Mouse (Mus musculus) embryonic facial prominence, embryonic 12.5 days (tissue): ENCODE results near the gene Dnajb11. TPM values are rescaled to one million over a fixed set of nuclear protein-coding genes. Genes with fewer than 3 reads are reported as not detected.
A peak's percentile ranks its signal among the peaks of the same experiment; 100 is the strongest.

Experiments
- ATAC-seq: fragments of 200-750 bp; cut with Nextera tagmentation; 2 replicates; pipeline ENCODE4 v1.8.0; 2017; ENCODE audit not compliant: insufficient number of reproducible peaks, insufficient read depth, low FRiP score, low TSS enrichment
- H3K27ac ChIP-seq: fragments of 300-500 bp; sonication (generic); 2 replicates; pipeline ENCODE4 v1.5.1; 2016; ENCODE audit warnings: mild to moderate bottlenecking
- H3K27me3 ChIP-seq: fragments of 300-500 bp; sonication (generic); 2 replicates; pipeline ENCODE4 v1.6.1; 2016; ENCODE audit warnings: mild to moderate bottlenecking, moderate library complexity
- H3K36me3 ChIP-seq: fragments of 300-500 bp; sonication (generic); 2 replicates; pipeline ENCODE4 v1.6.1; 2016; ENCODE audit warnings: mild to moderate bottlenecking
- H3K4me1 ChIP-seq: fragments of 300-500 bp; sonication (generic); 2 replicates; pipeline ENCODE4 v1.6.1; 2016
- H3K4me2 ChIP-seq: fragments of 300-500 bp; sonication (generic); replicated peaks from 2 replicates; pipeline ENCODE4 v1.6.1; 2016; ENCODE audit warnings: mild to moderate bottlenecking, moderate library complexity
- H3K4me3 ChIP-seq: fragments of 300-500 bp; sonication (generic); 2 replicates; pipeline ENCODE4 v1.5.1; 2016; ENCODE audit warnings: mild to moderate bottlenecking
- H3K9ac ChIP-seq: fragments of 300-500 bp; sonication (generic); 2 replicates; pipeline ENCODE4 v1.6.1; 2016; ENCODE audit warnings: mild to moderate bottlenecking, moderate library complexity
- H3K9me3 ChIP-seq: fragments of 300-500 bp; sonication (generic); 2 replicates; pipeline ENCODE4 v1.6.1; 2016; ENCODE audit warnings: mild to moderate bottlenecking, moderate library complexity
- WGBS: fragments of 180-500 bp; shearing (Covaris S2); methylation state at CpG from one replicate; pipeline ENCODE4 v1.1.7; 2016; 5-methylcytosine and 5-hydroxymethylcytosine counted together
- polyA plus RNA-seq: library from polyadenylated mRNA; unstranded; fragments of >200 nt; fragmentation: Nextera tagmentation; extraction: Ambion mirVana; gene quantifications from 2 replicates; pipeline ENCODE4 v1.2.1, GENCODE M21; 2016

Dnajb11 gene
- polyA plus RNA-seq, 1 experiment from 2014 or later, result 102 TPM

GRCm38 (mm10) chr16:22911986-22912385, 54.3 kb downstream of the Dnajb11 start:
- H3K9ac ChIP-seq, result no peak overlapping the region
- no peak overlapping the region for H3K4me2 ChIP-seq
- H3K27ac ChIP-seq, result no peak overlapping the region
- no peak for ATAC-seq
- WGBS, result 77% methylated on average over 3 of the region's 3 CpGs
- no peaks in the 10 kb centered on the region for H3K4me1 ChIP-seq
- no peak overlapping the region for H3K4me3 ChIP-seq
- no peaks in the 10 kb centered on the region for H3K27me3 ChIP-seq
- no peaks in the 10 kb centered on the region for H3K36me3 ChIP-seq
- H3K9me3 ChIP-seq, result no peaks in the 10 kb centered on the region

- H3K4me3 ChIP-seq, result no peak overlapping the region
- no peaks in the 10 kb centered on the region for H3K27me3 ChIP-seq
- WGBS, result 80% methylated on average over 6 of the region's 6 CpGs
- no peak overlapping the region for H3K4me2 ChIP-seq
- no peaks in the 10 kb centered on the region for H3K36me3 ChIP-seq
- no peaks in the 10 kb centered on the region for H3K9me3 ChIP-seq
- ATAC-seq, result no peak
- H3K27ac ChIP-seq, result no peak overlapping the region
- no peaks in the 10 kb centered on the region for H3K4me1 ChIP-seq
- H3K9ac ChIP-seq, result no peak overlapping the region
Measured at GRCm38 (mm10) chr16:22912886-22913285, 55.2 kb downstream of the Dnajb11 start.

GRCm38 (mm10) chr16:22914276-22914675, 56.6 kb downstream of the Dnajb11 start:
- Histone ChIP-seq H3K27me3 (no peaks in the 10 kb centered on the region), H3K9me3 (no peaks in the 10 kb centered on the region), H3K4me1 (peaks cover 5% of the 10 kb centered on the region; the same call in 1 of the 2 replicates), H3K36me3 (no peaks in the 10 kb centered on the region), H3K27ac (no peak overlapping the region), H3K9ac (no peak overlapping the region), H3K4me2 (no peak overlapping the region), H3K4me3 (no peak overlapping the region)
- ATAC-seq, result no peak

- peaks cover 11% of the 10 kb centered on the region; the same call in 1 of the 2 replicates for H3K4me1 ChIP-seq
- H3K4me2 ChIP-seq, result peak within 1 kb of the TSS; percentile 24; the same call in 1 of the 2 replicates
- no peak for ATAC-seq
- no peaks in the 10 kb centered on the region for H3K36me3 ChIP-seq
- WGBS, result 86% methylated on average over 5 of the region's 5 CpGs
- H3K9ac ChIP-seq, result no peak within 1 kb of the TSS
- no peaks in the 10 kb centered on the region for H3K27me3 ChIP-seq
- H3K4me3 ChIP-seq, result no peak within 1 kb of the TSS
- no peaks in the 10 kb centered on the region for H3K9me3 ChIP-seq
- H3K27ac ChIP-seq, result no peak within 1 kb of the TSS
Measured at GRCm38 (mm10) chr16:22918034-22918433, 60.4 kb downstream of the Dnajb11 start, which contains the start of gene Fetub. Gene Fetub (plus strand): TSS chr16:22918334.

- ATAC-seq, result peak; percentile 35; the same call in 1 of the 2 replicates
- peak overlapping the region; percentile 24; the same call in 1 of the 2 replicates for H3K4me2 ChIP-seq
- no peaks in the 10 kb centered on the region for H3K36me3 ChIP-seq
Measured at GRCm38 (mm10) chr16:22918664-22919312, 61.1 kb downstream of the Dnajb11 start.

GRCm38 (mm10) chr16:22919971-22920854, 62.6 kb downstream of the Dnajb11 start:
- no peak overlapping the region for H3K27ac ChIP-seq
- H3K9ac ChIP-seq, result no peak overlapping the region
- H3K4me3 ChIP-seq, result no peak overlapping the region
- peak; percentile 67; the same call in 1 of the 2 replicates for ATAC-seq
- WGBS, result 46% methylated on average over 18 of the region's 18 CpGs
- H3K4me2 ChIP-seq, result no peak overlapping the region
- H3K4me1 ChIP-seq, result peaks cover 11% of the 10 kb centered on the region; the same call in 1 of the 2 replicates
- no peaks in the 10 kb centered on the region for H3K36me3 ChIP-seq
- no peaks in the 10 kb centered on the region for H3K9me3 ChIP-seq
- H3K27me3 ChIP-seq, result no peaks in the 10 kb centered on the region

More at GRCm38 (mm10) chr16:22918664-22919312, 61.1 kb downstream of the Dnajb11 start:
- Histone ChIP-seq H3K27me3 (no peaks in the 10 kb centered on the region), H3K4me3 (no peak overlapping the region), H3K27ac (no peak overlapping the region), H3K4me1 (peaks cover 11% of the 10 kb centered on the region; the same call in 1 of the 2 replicates), H3K9me3 (no peaks in the 10 kb centered on the region), H3K9ac (no peak overlapping the region)
- WGBS, result 41% methylated on average over 15 of the region's 15 CpGs

GRCm38 (mm10) chr16:22921761-22922160, 64.1 kb downstream of the Dnajb11 start:
- no peak overlapping the region for H3K27ac ChIP-seq
- WGBS, result 92% methylated on average over 5 of the region's 5 CpGs

GRCm38 (mm10) chr16:22922433-22922832, 64.8 kb downstream of the Dnajb11 start:
- no peak overlapping the region for H3K27ac ChIP-seq
- H3K9ac ChIP-seq, result no peak overlapping the region
- no peak overlapping the region for H3K4me2 ChIP-seq
- no peaks in the 10 kb centered on the region for H3K36me3 ChIP-seq
- no peaks in the 10 kb centered on the region for H3K9me3 ChIP-seq
- no peak for ATAC-seq
- no peaks in the 10 kb centered on the region for H3K27me3 ChIP-seq
- WGBS, result 77% methylated on average over 4 of the region's 4 CpGs
- H3K4me1 ChIP-seq, result peaks cover 11% of the 10 kb centered on the region; the same call in 1 of the 2 replicates
- H3K4me3 ChIP-seq, result no peak overlapping the region

More at GRCm38 (mm10) chr16:22921761-22922160, 64.1 kb downstream of the Dnajb11 start:
- H3K4me2 ChIP-seq, result no peak overlapping the region
- no peak for ATAC-seq
- no peaks in the 10 kb centered on the region for H3K27me3 ChIP-seq
- no peaks in the 10 kb centered on the region for H3K36me3 ChIP-seq
- no peak overlapping the region for H3K4me3 ChIP-seq
- peaks cover 11% of the 10 kb centered on the region; the same call in 1 of the 2 replicates for H3K4me1 ChIP-seq
- no peak overlapping the region for H3K9ac ChIP-seq
- no peaks in the 10 kb centered on the region for H3K9me3 ChIP-seq

Other genes with a start within 250 kb of the Dnajb11 start
- 0.32 and 0.41 TPM in 2 replicates for gene Dgkg, start 200.6 kb upstream of the Dnajb11 start, polyA plus RNA-seq
- 0.62 and 0.88 TPM in 2 replicates for gene Crygs, start 46.3 kb upstream of the Dnajb11 start, polyA plus RNA-seq
- gene Tbccd1, start 176 bp upstream of the Dnajb11 start, polyA plus RNA-seq, result 33.8 and 35.2 TPM in 2 replicates
- gene Ahsg, start 33.4 kb downstream of the Dnajb11 start, polyA plus RNA-seq, result not detected in 2 replicates
- not detected in 2 replicates for gene Fetub, start 60.5 kb downstream of the Dnajb11 start, polyA plus RNA-seq
- gene Hrg, start 93.2 kb downstream of the Dnajb11 start, polyA plus RNA-seq, result not detected in 2 replicates
- not detected in 2 replicates for gene Kng2, start 171.6 kb downstream of the Dnajb11 start, polyA plus RNA-seq
- gene Kng1, start 200.0 kb downstream of the Dnajb11 start, polyA plus RNA-seq, result 0.14 TPM in 1 of 2 replicates, not detected in the other
- gene Eif4a2, start 249.6 kb downstream of the Dnajb11 start, polyA plus RNA-seq, result 243 and 251 TPM in 2 replicates